Mouse (Mus musculus): ENCODE results near the gene Cenpm.

Cenpm gene

GRCm38 (mm10) chr15:82197937-82198336, 46.6 kb downstream of the Cenpm start:
- DNase-seq (ENCODE audit: extremely low read depth, low read depth, low spot score) = no peak

- DNase-seq (ENCODE audit: extremely low read depth, low read depth, low spot score) = no peak
Measured at GRCm38 (mm10) chr15:82197246-82197750, 47.2 kb downstream of the Cenpm start.

- no peak for DNase-seq (ENCODE audit: extremely low read depth, low read depth, low spot score)
Measured at GRCm38 (mm10) chr15:82196300-82196699, 48.2 kb downstream of the Cenpm start.

- no peak for DNase-seq (ENCODE audit: extremely low read depth, low read depth, low spot score)
Measured at GRCm38 (mm10) chr15:82192617-82193016, 51.9 kb downstream of the Cenpm start.

- DNase-seq (ENCODE audit: extremely low read depth, low read depth, low spot score) = no peak
Measured at GRCm38 (mm10) chr15:82188481-82189240, 55.9 kb downstream of the Cenpm start.

GRCm38 (mm10) chr15:82187924-82188323, 56.6 kb downstream of the Cenpm start:
- no peak for DNase-seq (ENCODE audit: extremely low read depth, low read depth, low spot score)

- no peak for DNase-seq (ENCODE audit: extremely low read depth, low read depth, low spot score)
Measured at GRCm38 (mm10) chr15:82187401-82187800, 57.1 kb downstream of the Cenpm start.

- no peak for DNase-seq (ENCODE audit: extremely low read depth, low read depth, low spot score)
Measured at GRCm38 (mm10) chr15:82186931-82187330, 57.6 kb downstream of the Cenpm start.

GRCm38 (mm10) chr15:82186131-82186530, 58.4 kb downstream of the Cenpm start:
- DNase-seq (ENCODE audit: extremely low read depth, low read depth, low spot score) = no peak

- no peak for DNase-seq (ENCODE audit: extremely low read depth, low read depth, low spot score)
Measured at GRCm38 (mm10) chr15:82185062-82185783, 59.3 kb downstream of the Cenpm start.

- DNase-seq (ENCODE audit: extremely low read depth, low read depth, low spot score) = no peak
Measured at GRCm38 (mm10) chr15:82184656-82185055, 59.9 kb downstream of the Cenpm start.

- DNase-seq (ENCODE audit: extremely low read depth, low read depth, low spot score) = no peak
Measured at GRCm38 (mm10) chr15:82184183-82184582, 60.4 kb downstream of the Cenpm start.

Data from fat pad, adult 2 months (tissue).